Mouse (Mus musculus): Measurements from ENCODE around the gene Agbl2. TPM values are rescaled to one million over a fixed set of nuclear protein-coding genes. Genes with fewer than 3 reads are reported as not detected.

Agbl2 gene
- total RNA-seq, 1 experiment = 0.27 TPM

DNA sequence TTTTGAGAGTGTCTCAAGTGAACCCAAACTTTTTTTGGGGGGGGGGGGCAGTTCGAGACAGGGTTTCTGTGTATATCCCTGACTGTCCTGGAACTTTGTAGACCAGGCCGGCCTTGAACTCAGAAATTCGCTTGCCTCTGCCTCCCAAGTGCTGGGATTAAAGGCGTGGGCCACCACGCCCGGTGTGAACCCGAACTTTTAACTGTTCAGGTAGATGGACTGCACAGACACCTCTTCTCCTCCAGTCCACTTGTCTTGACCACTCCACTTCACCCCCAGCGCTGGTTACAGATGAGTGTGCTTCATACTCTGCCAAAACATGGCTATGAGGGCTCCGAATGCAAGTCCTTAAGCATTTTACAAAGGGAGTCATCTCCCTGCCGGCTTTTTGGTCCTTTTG lies 35.4 kb upstream of the Agbl2 start:
- peaks cover 18% of the 10 kb centered on the region for H3K36me3 ChIP-seq (ENCODE audit: control insufficient read depth, insufficient read depth, low read length, poor library complexity, severe bottlenecking)
- H3K4me1 ChIP-seq (ENCODE audit: control insufficient read depth in 2 of 2, insufficient read depth in 2 of 2, low read length in 2 of 2, poor library complexity in 1 of 2) = peaks cover 4 to 6% of the 10 kb centered on the region in 2 experiments; a peak in 3 of 4 replicates
- TF ChIP-seq HCFC1 (IDR thresholded peaks at IDR 0.05; ENCODE audit: borderline replicate concordance, insufficient read depth, low read length) (no peak), ZC3H11A (IDR thresholded peaks at IDR 0.05; ENCODE audit: borderline replicate concordance, low read depth, low read length) (no peak), MAFK (IDR thresholded peaks at IDR 0.05; ENCODE audit: insufficient read depth, low read depth, low read length) (no peak), ZNF384 (IDR thresholded peaks at IDR 0.05; ENCODE audit: low read depth, low read length) (no peak), CHD2 (IDR thresholded peaks at IDR 0.05; ENCODE audit: low read depth, low read length) (no peak)
- H3K9me3 ChIP-seq (ENCODE audit: control insufficient read depth, insufficient read depth, low read depth, low read length) = no peaks in the 10 kb centered on the region
- no peak for DNase-seq (ENCODE audit: low read depth, low spot score)
- peak overlapping the region; percentile 83 to 84 for H3K4me3 ChIP-seq (ENCODE audit: insufficient read depth in 1 of 2, low read depth in 1 of 2, low read length in 2 of 2, poor library complexity in 1 of 2, severe bottlenecking in 1 of 2)
- no peak overlapping the region for H3K27ac ChIP-seq (ENCODE audit: insufficient read depth, low read depth, low read length, poor library complexity, severe bottlenecking)
- peak overlapping the region; percentile 49; the same call in 1 of the 2 replicates for H3K9ac ChIP-seq (ENCODE audit: insufficient read depth, low read depth, low read length, poor library complexity, severe bottlenecking)
- in situ Hi-C loops (cut with MboI; ENCODE audit: low sequenced_read_pairs in 2 of 2, unreplicated experiment in 2 of 2) = no loop called here

DNA sequence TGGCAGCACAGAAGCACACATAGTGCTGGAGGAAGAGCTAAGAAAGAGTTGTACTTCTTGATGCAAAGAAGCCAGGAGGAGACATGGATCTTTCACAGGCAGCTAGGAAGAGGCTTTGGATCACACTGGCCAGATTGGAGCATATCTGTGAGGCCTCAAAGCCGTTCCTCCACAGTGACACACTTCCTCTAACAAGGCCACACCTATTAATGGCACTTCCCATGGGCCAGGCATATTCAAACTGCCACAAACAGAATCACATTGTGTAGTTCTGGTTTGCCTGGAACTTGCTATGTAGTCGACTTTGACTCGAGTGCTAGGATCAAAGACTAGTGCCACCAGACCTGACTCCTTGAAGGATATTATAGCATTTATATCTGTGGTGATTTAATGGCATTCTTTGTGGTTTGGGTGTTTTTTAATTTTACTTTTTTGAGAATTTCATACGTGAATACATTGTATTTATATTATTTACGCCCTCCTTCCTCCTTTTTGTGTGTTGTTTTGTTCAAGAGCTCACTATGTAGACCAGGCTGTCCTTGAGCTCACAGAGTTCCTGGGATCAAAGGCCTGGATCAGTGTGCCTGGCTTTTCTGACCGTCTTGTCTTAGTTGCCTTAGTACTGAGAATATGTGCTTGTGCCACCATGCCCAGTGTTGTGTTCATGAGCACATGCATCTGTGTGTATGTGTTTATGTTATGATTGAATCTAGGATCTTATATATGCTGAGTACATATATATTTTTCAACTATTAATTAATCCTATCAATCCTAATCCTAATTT lies 32.7 kb upstream of the Agbl2 start:
- in situ Hi-C loops (cut with MboI; ENCODE audit: low sequenced_read_pairs in 2 of 2, unreplicated experiment in 2 of 2) = no loop called here
- Histone ChIP-seq H3K9me3 (ENCODE audit: control insufficient read depth, insufficient read depth, low read depth, low read length) (no peaks in the 10 kb centered on the region), H3K9ac (ENCODE audit: insufficient read depth, low read depth, low read length, poor library complexity, severe bottlenecking) (no peak overlapping the region), H3K27ac (ENCODE audit: insufficient read depth, low read depth, low read length, poor library complexity, severe bottlenecking) (no peak overlapping the region), H3K4me3 (ENCODE audit: insufficient read depth in 1 of 2, low read depth in 1 of 2, low read length in 2 of 2, poor library complexity in 1 of 2, severe bottlenecking in 1 of 2) (no peak overlapping the region), H3K4me1 (ENCODE audit: control insufficient read depth in 2 of 2, insufficient read depth in 2 of 2, low read length in 2 of 2, poor library complexity in 1 of 2) (peaks cover 3 to 6% of the 10 kb centered on the region in 2 experiments; a peak in 3 of 4 replicates), H3K36me3 (ENCODE audit: control insufficient read depth, insufficient read depth, low read length, poor library complexity, severe bottlenecking) (peaks cover 31% of the 10 kb centered on the region)
- no peak for DNase-seq (ENCODE audit: low read depth, low spot score)
- TF ChIP-seq ZNF384 (IDR thresholded peaks at IDR 0.05; ENCODE audit: low read depth, low read length) (no peak), HCFC1 (IDR thresholded peaks at IDR 0.05; ENCODE audit: borderline replicate concordance, insufficient read depth, low read length) (no peak), MAFK (IDR thresholded peaks at IDR 0.05; ENCODE audit: insufficient read depth, low read depth, low read length) (no peak), ZC3H11A (IDR thresholded peaks at IDR 0.05; ENCODE audit: borderline replicate concordance, low read depth, low read length) (no peak), CHD2 (IDR thresholded peaks at IDR 0.05; ENCODE audit: low read depth, low read length) (no peak)

DNA sequence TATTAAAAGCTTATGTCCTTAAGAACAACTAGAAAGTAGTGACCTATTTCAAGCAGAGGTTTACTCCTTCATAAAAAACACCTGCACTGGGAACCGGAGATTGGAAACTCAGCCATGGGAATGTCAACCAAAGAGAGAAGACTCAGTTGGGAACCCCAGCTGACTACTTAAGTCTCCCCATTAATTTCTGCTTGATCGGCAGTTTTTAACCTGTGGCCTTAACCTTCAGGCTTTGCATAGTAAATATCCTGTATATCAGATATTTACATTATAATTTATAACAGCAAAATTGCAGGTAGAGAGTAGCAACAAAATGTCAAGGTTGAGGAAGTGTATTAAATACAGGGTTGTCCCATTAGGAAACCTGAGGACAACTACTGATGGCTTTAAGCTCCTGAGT lies 29.0 kb upstream of the Agbl2 start:
- Histone ChIP-seq H3K9me3 (ENCODE audit: control insufficient read depth, insufficient read depth, low read depth, low read length) (no peaks in the 10 kb centered on the region), H3K9ac (ENCODE audit: insufficient read depth, low read depth, low read length, poor library complexity, severe bottlenecking) (no peak overlapping the region), H3K36me3 (ENCODE audit: control insufficient read depth, insufficient read depth, low read length, poor library complexity, severe bottlenecking) (peaks cover 45% of the 10 kb centered on the region), H3K27ac (ENCODE audit: insufficient read depth, low read depth, low read length, poor library complexity, severe bottlenecking) (no peak overlapping the region), H3K4me1 (ENCODE audit: control insufficient read depth in 2 of 2, insufficient read depth in 2 of 2, low read length in 2 of 2, poor library complexity in 1 of 2) (0 out of 4 replicates have a peak, but pooled peaks cover 0 to 3% of the 10 kb centered on the region in 2 experiments), H3K4me3 (ENCODE audit: insufficient read depth in 1 of 2, low read depth in 1 of 2, low read length in 2 of 2, poor library complexity in 1 of 2, severe bottlenecking in 1 of 2) (no peak overlapping the region)
- in situ Hi-C loops (cut with MboI; ENCODE audit: low sequenced_read_pairs in 2 of 2, unreplicated experiment in 2 of 2) = no loop called here
- no peak for DNase-seq (ENCODE audit: low read depth, low spot score)
- TF ChIP-seq ZNF384 (IDR thresholded peaks at IDR 0.05; ENCODE audit: low read depth, low read length) (no peak), HCFC1 (IDR thresholded peaks at IDR 0.05; ENCODE audit: borderline replicate concordance, insufficient read depth, low read length) (no peak), MAFK (IDR thresholded peaks at IDR 0.05; ENCODE audit: insufficient read depth, low read depth, low read length) (peak; percentile 61; the same call in 1 of the 2 replicates)

- H3K27ac ChIP-seq (ENCODE audit: insufficient read depth, low read depth, low read length, poor library complexity, severe bottlenecking) = no peak overlapping the region
- H3K4me1 ChIP-seq (ENCODE audit: control insufficient read depth in 2 of 2, insufficient read depth in 2 of 2, low read length in 2 of 2, poor library complexity in 1 of 2) = 0 out of 4 replicates have a peak, but pooled peaks cover 0 to 3% of the 10 kb centered on the region in 2 experiments
- in situ Hi-C loops (cut with MboI; ENCODE audit: low sequenced_read_pairs in 2 of 2, unreplicated experiment in 2 of 2) = no loop called here
- H3K36me3 ChIP-seq (ENCODE audit: control insufficient read depth, insufficient read depth, low read length, poor library complexity, severe bottlenecking) = peaks cover 47% of the 10 kb centered on the region
- H3K4me3 ChIP-seq (ENCODE audit: insufficient read depth in 1 of 2, low read depth in 1 of 2, low read length in 2 of 2, poor library complexity in 1 of 2, severe bottlenecking in 1 of 2) = no peak overlapping the region
- no peak overlapping the region for H3K9ac ChIP-seq (ENCODE audit: insufficient read depth, low read depth, low read length, poor library complexity, severe bottlenecking)
- H3K9me3 ChIP-seq (ENCODE audit: control insufficient read depth, insufficient read depth, low read depth, low read length) = no peaks in the 10 kb centered on the region
- TF ChIP-seq MAFK (IDR thresholded peaks at IDR 0.05; ENCODE audit: insufficient read depth, low read depth, low read length) = no peak
- TF ChIP-seq ZNF384 (IDR thresholded peaks at IDR 0.05; ENCODE audit: low read depth, low read length) = no peak
- DNase-seq (ENCODE audit: low read depth, low spot score) = no peak
Measured at GRCm38 (mm10) chr2:90754188-90754587, 28.3 kb upstream of the Agbl2 start.

Measured in ES-E14 (cell line).